Mouse (Mus musculus) skeletal muscle tissue, postnatal 0 days (tissue): Measurements from ENCODE around the gene Nfkbie. TPM values are rescaled to one million over a fixed set of nuclear protein-coding genes. Genes with fewer than 3 reads are reported as not detected.

Source experiments
- polyA plus RNA-seq: library from polyadenylated mRNA; unstranded; fragments of >200 nt; fragmentation: Nextera tagmentation; extraction: Ambion mirVana; gene quantifications from 2 replicates; pipeline ENCODE4 v1.2.1, GENCODE M21; 2015

The Nfkbie gene
- 2.5 and 2.8 TPM in 2 replicates for polyA plus RNA-seq

DNA sequence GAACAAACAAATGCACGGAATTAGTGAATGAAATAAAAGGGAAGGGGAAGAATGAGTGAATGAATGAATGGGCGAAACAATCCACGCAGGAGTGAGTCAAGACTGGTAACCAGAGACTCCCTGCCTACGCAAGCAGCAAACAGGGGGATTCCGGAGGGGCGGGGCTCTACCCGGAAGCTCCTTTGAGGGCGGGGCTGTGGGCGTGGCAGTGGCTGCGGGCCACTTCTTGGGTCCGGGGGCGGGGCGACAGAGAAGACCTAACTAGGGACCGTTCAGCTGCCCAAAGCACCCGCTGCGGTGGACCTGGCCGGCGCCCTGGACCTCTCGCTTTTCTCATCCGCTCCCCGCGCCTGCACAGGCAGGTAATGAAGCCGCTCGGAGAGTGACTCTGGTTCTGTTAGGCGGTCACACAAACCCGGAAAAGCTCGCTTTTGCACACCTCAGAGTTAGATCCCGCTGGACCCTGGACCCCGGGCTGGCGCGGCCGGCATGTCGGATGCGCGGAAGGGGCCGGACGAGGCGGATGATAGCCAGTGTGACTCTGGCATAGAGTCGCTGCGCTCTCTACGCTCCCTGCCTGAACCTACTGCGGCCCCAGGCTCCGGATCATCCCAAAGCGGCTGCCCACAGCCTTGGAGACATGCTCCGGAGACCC, at the start of gene Nfkbie:
Nfkbie (plus strand) TSS at position 252 of the 655 bp plus-strand sequence.

DNA sequence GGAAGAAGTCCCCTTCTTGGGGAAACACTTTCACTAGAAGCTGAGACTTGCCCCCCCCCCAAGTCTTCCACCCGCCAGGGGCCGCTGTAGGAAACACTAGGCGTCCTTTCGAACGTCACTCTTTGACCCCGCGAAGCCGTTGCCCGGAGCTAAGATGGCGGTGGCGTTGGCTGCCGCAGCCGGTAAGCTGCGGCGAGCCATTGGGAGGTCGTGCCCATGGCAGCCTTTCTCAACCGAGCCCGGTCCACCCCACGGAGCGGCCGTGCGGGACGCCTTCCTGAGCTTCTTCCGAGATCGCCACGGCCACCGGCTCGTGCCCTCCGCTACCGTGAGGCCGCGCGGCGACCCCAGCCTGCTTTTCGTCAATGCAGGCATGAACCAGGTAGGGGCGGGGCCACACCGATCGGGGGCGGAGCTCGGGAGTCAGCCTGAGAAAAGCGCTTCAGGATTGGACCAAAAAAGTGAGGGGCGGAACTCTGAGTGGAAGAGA, 48.8 kb upstream of the Nfkbie start, which contains the start of gene Aars2:
Aars2 (plus strand) TSS at position 142 of the 490 bp plus-strand sequence.

DNA sequence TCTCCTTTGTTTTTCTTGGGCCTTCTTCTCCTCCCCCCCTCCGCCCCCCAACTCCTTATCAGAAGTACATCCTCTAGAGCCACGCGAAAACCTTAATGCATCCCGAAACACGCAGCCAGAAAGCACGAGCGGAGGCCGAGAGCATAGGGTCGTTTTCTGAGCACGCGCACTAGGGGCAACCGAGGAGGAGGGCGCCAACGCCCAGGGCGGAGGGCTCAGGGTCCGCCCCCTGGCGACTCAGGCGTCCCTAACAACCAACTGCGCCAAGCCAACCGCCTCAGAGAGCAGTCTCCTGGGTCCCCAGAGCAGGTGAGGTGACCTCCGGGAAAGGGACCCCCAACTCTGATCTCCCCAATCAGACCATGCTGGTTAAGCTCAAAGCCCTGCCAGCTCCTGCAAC, 32.2 kb upstream of the Nfkbie start, which contains the start of gene Tcte1:
Tcte1 (plus strand) TSS at position 172 of the 400 bp plus-strand sequence.

GRCm38 (mm10) chr17:45549617-45550181, 5.8 kb upstream of the Nfkbie start, which contains the start of gene Tmem151b:
Gene Tmem151b, minus strand, starts transcription at chr17:45549677.

DNA sequence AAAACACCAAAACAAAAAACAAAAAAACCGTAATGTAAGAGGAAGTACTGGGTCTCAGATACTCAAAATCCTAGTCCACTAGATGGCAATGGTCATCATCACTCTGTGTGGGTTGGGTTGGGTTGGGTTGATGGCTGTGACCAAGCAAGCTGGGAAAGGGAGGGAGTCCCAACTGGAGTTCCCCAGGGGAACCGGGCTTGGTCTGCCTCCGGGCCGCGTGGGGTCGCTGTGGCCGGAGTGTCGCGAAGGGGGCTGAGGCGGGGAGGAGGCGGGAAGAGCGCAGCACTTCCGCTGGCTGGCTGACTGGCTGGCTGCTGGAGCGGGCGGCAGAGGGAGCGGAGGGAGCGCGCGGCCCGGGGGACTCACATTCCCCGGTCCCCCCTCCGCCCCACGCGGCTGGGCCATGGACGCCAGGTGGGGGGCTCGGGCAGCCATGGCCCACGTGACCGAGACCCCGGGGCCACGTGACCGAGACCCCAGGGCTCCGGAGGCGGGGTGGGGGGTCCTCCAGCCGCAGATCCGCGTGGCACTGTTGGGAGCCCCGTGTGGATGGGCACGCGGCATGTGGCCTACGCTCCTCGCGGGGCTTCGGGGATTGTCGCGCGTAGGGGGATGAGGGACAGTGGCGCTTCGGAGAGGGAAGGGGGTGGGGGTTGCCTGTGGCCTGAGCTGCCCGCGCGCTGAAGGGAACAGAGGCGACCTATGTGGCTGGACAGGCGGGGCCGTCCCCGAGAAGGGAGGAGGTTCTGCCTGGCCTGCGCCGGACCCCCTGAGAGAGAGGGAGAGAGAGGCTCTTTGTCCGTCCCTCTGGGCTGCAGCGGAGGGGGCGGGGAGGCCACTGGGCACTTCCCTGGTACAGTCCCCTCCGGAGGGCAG, 8.4 kb downstream of the Nfkbie start, which contains the start of gene Slc35b2:
Slc35b2 (plus strand) TSS at position 220 of the 876 bp plus-strand sequence.

GRCm38 (mm10) chr17:45573087-45573779, 17.7 kb downstream of the Nfkbie start, which contains the start of gene Hsp90ab1:
Gene Hsp90ab1, minus strand, starts transcription at chr17:45573271.

DNA sequence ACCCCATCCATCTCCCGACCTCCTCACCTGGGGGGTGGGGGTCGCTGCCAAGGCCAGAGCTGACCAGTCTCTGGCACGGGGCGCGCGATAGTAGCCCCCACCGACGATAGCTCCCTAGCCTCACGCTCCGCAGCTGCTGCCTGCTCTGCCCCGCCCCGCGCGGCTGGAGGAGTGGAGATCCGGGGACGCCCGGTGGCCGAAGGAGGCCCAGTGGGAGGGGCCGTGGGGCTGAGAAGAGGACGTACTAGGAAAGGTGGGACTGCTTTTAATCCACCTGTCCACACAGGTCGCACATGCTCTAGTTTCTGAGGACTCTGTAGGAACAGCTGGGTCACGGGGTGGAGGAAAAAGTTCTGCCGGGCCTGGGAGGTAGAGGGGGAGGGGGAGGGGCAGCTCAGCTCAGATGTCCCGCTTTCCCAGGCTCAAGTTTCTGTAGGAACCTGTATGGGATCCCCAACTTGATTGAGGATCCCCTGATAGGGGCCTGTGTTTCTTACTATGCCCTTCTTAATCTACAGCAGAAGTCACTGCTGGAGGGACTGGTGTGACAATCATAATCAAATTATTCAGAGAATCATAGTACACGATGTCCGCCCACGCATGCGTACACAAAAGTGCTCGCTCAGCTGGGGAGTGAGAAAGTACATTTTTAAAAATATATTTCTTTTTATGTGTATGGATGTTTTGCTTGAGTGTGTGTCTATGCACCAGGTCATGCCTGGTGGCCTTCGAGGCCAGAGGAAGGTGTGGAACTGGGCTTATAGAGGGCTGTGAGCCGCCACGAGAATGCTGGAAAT, 44.1 kb downstream of the Nfkbie start, which contains the start of gene Slc29a1:
Slc29a1 (minus strand) TSS at position 161 of the 797 bp plus-strand sequence.

GRCm38 (mm10) chr17:45601877-45602304, 46.4 kb downstream of the Nfkbie start, which contains the start of gene Mymx:
Gene Mymx, minus strand, starts transcription at chr17:45602102.

Other genes with a start within 250 kb of the Nfkbie start
- 30.5 and 31.3 TPM in 2 replicates for gene Cdc5l, start 122.0 kb upstream of the Nfkbie start, polyA plus RNA-seq
- gene Spats1, start 80.3 kb upstream of the Nfkbie start, polyA plus RNA-seq: 0.27 TPM in 1 of 2 replicates, not detected in the other
- gene Aars2, start 48.9 kb upstream of the Nfkbie start, polyA plus RNA-seq: 7.2 and 7.8 TPM in 2 replicates
- gene Tcte1, start 32.3 kb upstream of the Nfkbie start, polyA plus RNA-seq: not detected in 2 replicates
- gene Tmem151b, start 6.0 kb upstream of the Nfkbie start, polyA plus RNA-seq: 0.05 and 0.06 TPM in 2 replicates
- gene Slc35b2, start 8.2 kb downstream of the Nfkbie start, polyA plus RNA-seq: 66.6 and 73.4 TPM in 2 replicates
- 712 and 744 TPM in 2 replicates for gene Hsp90ab1, start 17.6 kb downstream of the Nfkbie start, polyA plus RNA-seq
- 133 and 148 TPM in 2 replicates for gene Slc29a1, start 43.9 kb downstream of the Nfkbie start, polyA plus RNA-seq
- gene Mymx, start 46.4 kb downstream of the Nfkbie start, polyA plus RNA-seq: 75.3 and 79.2 TPM in 2 replicates
- gene Capn11, start 103.6 kb downstream of the Nfkbie start, polyA plus RNA-seq: 0.06 TPM in 1 of 2 replicates, not detected in the other
- 128 and 135 TPM in 2 replicates for gene Mrpl14, start 130.6 kb downstream of the Nfkbie start, polyA plus RNA-seq
- gene Tmem63b, start 131.2 kb downstream of the Nfkbie start, polyA plus RNA-seq: 19.8 and 21.0 TPM in 2 replicates
- gene 1600014C23Rik, start 178.1 kb downstream of the Nfkbie start, polyA plus RNA-seq: not detected in 2 replicates